Mouse (Mus musculus): ENCODE results near the gene Cnot2. TPM values are rescaled to one million over a fixed set of nuclear protein-coding genes. Genes with fewer than 3 reads are reported as not detected.

Gene Cnot2
- polyA plus RNA-seq, 1 experiment, result 88.1 TPM

- 0 out of 2 replicates have a peak overlapping the region, but pooled peaks have one; percentile 53 for H3K27ac ChIP-seq (ENCODE audit: insufficient read depth, low read length)
- 6% methylated on average over 5 of the region's 5 CpGs for WGBS
- H3K27me3 ChIP-seq (ENCODE audit: control insufficient read depth, insufficient read depth, low read length), result no peaks in the 10 kb centered on the region
- TF ChIP-seq POLR2A (IDR thresholded peaks at IDR 0.05; ENCODE audit: borderline replicate concordance, insufficient read depth, low read length) (no peak), CTCF (IDR thresholded peaks at IDR 0.05; ENCODE audit: borderline replicate concordance, insufficient read depth, low read depth, low read length) (no peak)
- DNase-seq, result no peak
- H3K4me1 ChIP-seq (ENCODE audit: control insufficient read depth, insufficient read depth, low read length), result peaks cover 5% of the 10 kb centered on the region
- H3K4me3 ChIP-seq (replicated peaks; ENCODE audit: insufficient read depth, low read depth, low read length), result peak overlapping the region; percentile 85
Observed at GRCm38 (mm10) chr10:116472579-116472978, 108.7 kb downstream of the Cnot2 start.

- Histone ChIP-seq H3K4me3 (replicated peaks; ENCODE audit: insufficient read depth, low read depth, low read length) (peak overlapping the region; percentile 55), H3K27ac (ENCODE audit: insufficient read depth, low read length) (peak overlapping the region; percentile 73), H3K27me3 (ENCODE audit: control insufficient read depth, insufficient read depth, low read length) (no peaks in the 10 kb centered on the region), H3K4me1 (ENCODE audit: control insufficient read depth, insufficient read depth, low read length) (peaks cover 5% of the 10 kb centered on the region)
- DNase-seq, result peak; percentile 50 to 51
- TF ChIP-seq POLR2A (IDR thresholded peaks at IDR 0.05; ENCODE audit: borderline replicate concordance, insufficient read depth, low read length), result no peak
- TF ChIP-seq CTCF (IDR thresholded peaks at IDR 0.05; ENCODE audit: borderline replicate concordance, insufficient read depth, low read depth, low read length), result peak; percentile 37; the same call in 1 of the 2 replicates
- WGBS, result 17% methylated on average over 11 of the region's 11 CpGs
Observed at GRCm38 (mm10) chr10:116470306-116470925, 110.9 kb downstream of the Cnot2 start.

DNA sequence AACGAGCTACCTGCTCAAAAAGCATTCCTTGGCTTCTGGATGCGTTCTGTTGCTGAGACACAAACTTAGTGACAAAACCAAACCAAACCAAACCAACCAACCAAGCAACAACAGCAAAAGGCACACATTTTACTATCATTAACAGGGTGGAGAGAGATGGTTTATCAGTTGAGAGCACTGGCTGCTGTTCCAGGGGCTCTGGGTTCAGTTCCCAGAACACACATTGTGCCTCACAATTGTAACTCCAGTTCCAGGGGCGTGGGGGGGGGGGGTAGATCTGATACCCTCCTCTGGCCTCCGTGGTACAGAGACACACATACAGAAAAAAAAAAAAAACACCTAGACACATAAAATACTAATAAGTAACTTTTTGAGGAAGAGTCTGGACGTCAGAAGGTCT, 113.2 kb downstream of the Cnot2 start:
- 89% methylated on average over 5 of the region's 5 CpGs for WGBS

GRCm38 (mm10) chr10:116463753-116464345, 117.5 kb downstream of the Cnot2 start:
- no peak for TF ChIP-seq POLR2A (IDR thresholded peaks at IDR 0.05; ENCODE audit: borderline replicate concordance, insufficient read depth, low read length)
- TF ChIP-seq CTCF (IDR thresholded peaks at IDR 0.05; ENCODE audit: borderline replicate concordance, insufficient read depth, low read depth, low read length), result no peak
- WGBS, result 93% methylated on average over 12 of the region's 12 CpGs
- peaks cover 2% of the 10 kb centered on the region; the same call in 1 of the 2 replicates for H3K4me1 ChIP-seq (ENCODE audit: control insufficient read depth, insufficient read depth, low read length)
- H3K27ac ChIP-seq (ENCODE audit: insufficient read depth, low read length), result no peak overlapping the region
- no peaks in the 10 kb centered on the region for H3K27me3 ChIP-seq (ENCODE audit: control insufficient read depth, insufficient read depth, low read length)
- H3K4me3 ChIP-seq (replicated peaks; ENCODE audit: insufficient read depth, low read depth, low read length), result no peak overlapping the region
- no peak for DNase-seq

More for the DNA sequence above, 113.2 kb downstream of the Cnot2 start:
- no peak overlapping the region for H3K4me3 ChIP-seq (replicated peaks; ENCODE audit: insufficient read depth, low read depth, low read length)
- H3K27ac ChIP-seq (ENCODE audit: insufficient read depth, low read length), result no peak overlapping the region
- H3K27me3 ChIP-seq (ENCODE audit: control insufficient read depth, insufficient read depth, low read length), result no peaks in the 10 kb centered on the region
- DNase-seq, result no peak
- H3K4me1 ChIP-seq (ENCODE audit: control insufficient read depth, insufficient read depth, low read length), result peaks cover 5% of the 10 kb centered on the region
- TF ChIP-seq CTCF (IDR thresholded peaks at IDR 0.05; ENCODE audit: borderline replicate concordance, insufficient read depth, low read depth, low read length), result no peak
- TF ChIP-seq POLR2A (IDR thresholded peaks at IDR 0.05; ENCODE audit: borderline replicate concordance, insufficient read depth, low read length), result no peak

GRCm38 (mm10) chr10:116461443-116461842, 119.9 kb downstream of the Cnot2 start:
- 94% methylated on average over 9 of the region's 9 CpGs for WGBS
- DNase-seq, result no peak
- Histone ChIP-seq H3K4me3 (replicated peaks; ENCODE audit: insufficient read depth, low read depth, low read length) (no peak overlapping the region), H3K4me1 (ENCODE audit: control insufficient read depth, insufficient read depth, low read length) (no peaks in the 10 kb centered on the region), H3K27me3 (ENCODE audit: control insufficient read depth, insufficient read depth, low read length) (no peaks in the 10 kb centered on the region), H3K27ac (ENCODE audit: insufficient read depth, low read length) (no peak overlapping the region)
- no peak for TF ChIP-seq POLR2A (IDR thresholded peaks at IDR 0.05; ENCODE audit: borderline replicate concordance, insufficient read depth, low read length)
- no peak for TF ChIP-seq CTCF (IDR thresholded peaks at IDR 0.05; ENCODE audit: borderline replicate concordance, insufficient read depth, low read depth, low read length)

DNA sequence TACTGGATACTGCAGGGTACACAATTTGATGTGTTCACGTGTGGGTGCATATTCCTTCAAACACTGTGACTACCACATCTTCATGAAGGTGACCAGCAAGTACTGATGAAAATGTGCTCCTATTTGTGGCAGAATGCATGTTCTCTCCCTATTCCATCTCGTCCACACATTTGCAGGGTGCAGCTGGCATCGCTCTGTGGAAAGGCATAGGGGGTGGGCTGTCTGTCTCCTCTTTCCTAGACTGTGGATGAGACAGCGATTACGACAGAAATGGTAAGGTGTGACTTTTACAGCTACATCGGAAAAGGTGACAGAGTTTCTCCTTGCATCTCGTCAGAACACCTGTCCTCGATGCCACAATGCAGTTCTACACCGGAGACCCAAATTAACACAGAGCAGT, 122.5 kb downstream of the Cnot2 start:
- TF ChIP-seq CTCF (IDR thresholded peaks at IDR 0.05; ENCODE audit: borderline replicate concordance, insufficient read depth, low read depth, low read length) (no peak), POLR2A (IDR thresholded peaks at IDR 0.05; ENCODE audit: borderline replicate concordance, insufficient read depth, low read length) (no peak)
- Histone ChIP-seq H3K27ac (ENCODE audit: insufficient read depth, low read length) (no peak overlapping the region), H3K4me1 (ENCODE audit: control insufficient read depth, insufficient read depth, low read length) (no peaks in the 10 kb centered on the region), H3K27me3 (ENCODE audit: control insufficient read depth, insufficient read depth, low read length) (no peaks in the 10 kb centered on the region), H3K4me3 (replicated peaks; ENCODE audit: insufficient read depth, low read depth, low read length) (no peak overlapping the region)
- no peak for DNase-seq
- 92% methylated on average over 9 of the region's 9 CpGs for WGBS

DNA sequence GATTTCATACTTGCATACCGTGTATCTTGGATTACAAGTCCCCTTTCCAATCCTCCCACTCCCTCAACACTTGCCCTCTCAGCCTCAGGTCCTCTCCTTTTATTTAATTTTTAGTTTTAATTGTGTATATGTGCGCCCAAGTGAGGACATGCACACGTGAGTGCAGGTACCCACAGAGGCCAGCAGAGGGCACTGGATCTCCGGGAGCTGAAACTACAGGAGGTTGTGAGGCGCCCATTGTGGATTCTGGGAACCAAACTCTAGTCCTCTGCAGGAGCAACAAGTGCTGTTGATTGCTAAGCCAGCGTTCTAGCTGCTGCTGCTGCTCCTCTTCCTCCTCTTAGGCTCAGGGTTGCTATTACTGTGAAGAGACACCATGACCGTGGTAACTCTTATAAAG, 128.5 kb downstream of the Cnot2 start:
- H3K27me3 ChIP-seq (ENCODE audit: control insufficient read depth, insufficient read depth, low read length), result no peaks in the 10 kb centered on the region
- H3K4me3 ChIP-seq (replicated peaks; ENCODE audit: insufficient read depth, low read depth, low read length), result no peak overlapping the region
- 98% methylated on average over 7 of the region's 7 CpGs for WGBS
- H3K27ac ChIP-seq (ENCODE audit: insufficient read depth, low read length), result no peak overlapping the region
- TF ChIP-seq CTCF (IDR thresholded peaks at IDR 0.05; ENCODE audit: borderline replicate concordance, insufficient read depth, low read depth, low read length), result no peak
- no peak for TF ChIP-seq POLR2A (IDR thresholded peaks at IDR 0.05; ENCODE audit: borderline replicate concordance, insufficient read depth, low read length)
- peaks cover 5% of the 10 kb centered on the region; the same call in 1 of the 2 replicates for H3K4me1 ChIP-seq (ENCODE audit: control insufficient read depth, insufficient read depth, low read length)
- DNase-seq, result no peak

- no peak overlapping the region for H3K27ac ChIP-seq (ENCODE audit: insufficient read depth, low read length)
- no peaks in the 10 kb centered on the region for H3K27me3 ChIP-seq (ENCODE audit: control insufficient read depth, insufficient read depth, low read length)
- no peak overlapping the region for H3K4me3 ChIP-seq (replicated peaks; ENCODE audit: insufficient read depth, low read depth, low read length)
- TF ChIP-seq CTCF (IDR thresholded peaks at IDR 0.05; ENCODE audit: borderline replicate concordance, insufficient read depth, low read depth, low read length) (no peak), POLR2A (IDR thresholded peaks at IDR 0.05; ENCODE audit: borderline replicate concordance, insufficient read depth, low read length) (no peak)
- DNase-seq, result no peak
- WGBS, result 51% methylated on average over 9 of the region's 9 CpGs
- peaks cover 5% of the 10 kb centered on the region; the same call in 1 of the 2 replicates for H3K4me1 ChIP-seq (ENCODE audit: control insufficient read depth, insufficient read depth, low read length)
Observed at GRCm38 (mm10) chr10:116450621-116451020, 130.7 kb downstream of the Cnot2 start.

All from cerebellum, adult 2 months (tissue).